ENCODE assay signal across 18 mouse cellular contexts in genomic region chr16:93593406-93593805, GRCm38 (mm10). TPM values are rescaled to one million over a fixed set of nuclear protein-coding genes. Genes with fewer than 3 reads are reported as not detected.
"Had no signal": no experiment of that assay in that cellular context is flagged by ENCODE, and none has a peak within 500 bp of the region (broad histone marks: within the 10 kb centered on the region; RNA-seq: fewer than 3 reads in every experiment).

No protein-coding gene starts in this region.

- H3K27ac ChIP-seq: limb, embryonic 13.5 days; liver, embryonic 13.5 days; midbrain, embryonic 12.5 days; neural tube, embryonic 13.5 days; stomach, embryonic 15.5 days had no signal

- H3K4me3 ChIP-seq: limb, embryonic 13.5 days; liver, embryonic 13.5 days; midbrain, embryonic 12.5 days; neural tube, embryonic 13.5 days; stomach, embryonic 15.5 days had no signal

- H3K27me3 ChIP-seq: limb, embryonic 13.5 days; liver, embryonic 13.5 days; midbrain, embryonic 12.5 days; neural tube, embryonic 13.5 days; stomach, embryonic 15.5 days had no signal

- H3K4me2 ChIP-seq: limb, embryonic 13.5 days; liver, embryonic 13.5 days; midbrain, embryonic 12.5 days; neural tube, embryonic 13.5 days; stomach, embryonic 15.5 days had no signal

- H3K9ac ChIP-seq: limb, embryonic 13.5 days; liver, embryonic 13.5 days; midbrain, embryonic 12.5 days; neural tube, embryonic 13.5 days; stomach, embryonic 15.5 days had no signal

- DNase-seq: kidney, adult 8-10 months; kidney, postnatal 36 days; layer of hippocampus, adult 9-11 months; layer of hippocampus, postnatal 36 days; liver, embryonic 13.5 days; lung, adult 2 months; lung, postnatal 14 days; spleen, adult 18-20 months; thymus, postnatal 36 days had no signal

- H3K4me1 ChIP-seq: limb, embryonic 13.5 days; midbrain, embryonic 12.5 days; neural tube, embryonic 13.5 days; stomach, embryonic 15.5 days had no signal

- ATAC-seq: intestine, postnatal 0 days; midbrain, embryonic 16.5 days had no signal

- H3K9me3 ChIP-seq: limb, embryonic 13.5 days; liver, embryonic 13.5 days; midbrain, embryonic 12.5 days; neural tube, embryonic 13.5 days; stomach, embryonic 15.5 days had no signal

RNA-seq across cellular contexts. Expression of gene Gm5678, which starts 34.5 kb away (rescaled TPM):
- total RNA-seq: megakaryocyte-erythroid progenitor cell, adult 5-6 weeks had no signal
- polyA plus RNA-seq: intestine, postnatal 0 days; kidney, embryonic 16.5 days; limb, embryonic 13.5 days; liver, embryonic 13.5 days; lung, adult 2 months; midbrain, embryonic 12.5 days; midbrain, embryonic 16.5 days; neural tube, embryonic 13.5 days; testis, adult 2 months had no signal
